Mouse (Mus musculus) G1E (cell line): ENCODE results near the gene Exosc8. TPM values are rescaled to one million over a fixed set of nuclear protein-coding genes. Genes with fewer than 3 reads are reported as not detected.

Source experiments
- ATAC-seq: 2 replicates; pipeline ENCODE4 v1.8.0; 2016; ENCODE audit warnings: mild to moderate bottlenecking; ENCODE audit not compliant: insufficient number of reproducible peaks, poor library complexity, low FRiP score, severe bottlenecking; ENCODE audit errors: extremely low read depth
- DNase-seq: peaks from one replicate; pipeline ENCODE4 v3.0.0; 2012; ENCODE audit warnings: low spot score
- H3K27me3 ChIP-seq: 2 replicates; pipeline ENCODE4 v1.6.1; 2012; ENCODE audit warnings: mild to moderate bottlenecking, low read length, inconsistent platforms; ENCODE audit not compliant: insufficient read depth
- H3K36me3 ChIP-seq: replicated peaks from 2 replicates; pipeline ENCODE3; 2012; ENCODE audit warnings: mild to moderate bottlenecking, inconsistent platforms
- H3K4me1 ChIP-seq: 2 replicates; pipeline ENCODE4 v1.6.1; 2012; ENCODE audit warnings: low read depth, low read length, inconsistent platforms, mixed read lengths; ENCODE audit not compliant: insufficient read depth
- H3K4me3 ChIP-seq: 2 replicates; pipeline ENCODE4 v1.5.1; 2012; ENCODE audit warnings: low read depth, mild to moderate bottlenecking, inconsistent platforms, low read length, moderate library complexity, mixed read lengths
- H3K9me3 ChIP-seq: replicated peaks from 2 replicates; pipeline ENCODE4 v1.6.1; 2012; ENCODE audit warnings: inconsistent platforms
- CTCF ChIP-seq: IDR thresholded peaks from 2 replicates; pipeline ENCODE4 v1.5.1; 2012; ENCODE audit warnings: low read depth, low read length, inconsistent platforms, mixed read lengths
- GATA1 ChIP-seq: IDR thresholded peaks from 2 replicates; pipeline ENCODE4 v1.6.1; 2012; ENCODE audit warnings: borderline replicate concordance, low read length, inconsistent platforms, mixed read lengths
- GATA2 ChIP-seq: IDR thresholded peaks from 2 replicates; pipeline ENCODE4 v1.6.1; 2012; ENCODE audit warnings: low read depth, low read length, inconsistent platforms, borderline replicate concordance
- POLR2AphosphoS5 ChIP-seq: IDR thresholded peaks from 2 replicates; pipeline ENCODE4 v1.6.1; 2012; ENCODE audit warnings: low read depth, low read length, inconsistent platforms; ENCODE audit not compliant: insufficient replicate concordance
- TAL1 ChIP-seq: conservative IDR thresholded peaks from 2 replicates; pipeline ENCODE4 v1.6.1; 2012; ENCODE audit warnings: low read depth, low read length, inconsistent platforms, mixed read lengths
- polyA plus RNA-seq: library from polyadenylated mRNA; stranded (reverse); fragments of >175 nt; gene quantifications from 2 replicates; pipeline ENCODE4 v1.2.3, GENCODE M21; 2012
- total RNA-seq, 2 experiments: library from RNA; stranded (forward) in 1 of 2; stranded (reverse) in 1 of 2; fragments of 200-1000 nt in 1 of 2; fragments of >200 nt in 1 of 2; fragmentation: Nextera tagmentation in 1 of 2; gene quantifications; 2 replicates each; pipeline ENCODE4 v1.2.3; 2014 to 2017

Gene Exosc8
- total and polyA plus RNA-seq, 3 experiments: 57.9 to 274 (median 207) TPM

DNA sequence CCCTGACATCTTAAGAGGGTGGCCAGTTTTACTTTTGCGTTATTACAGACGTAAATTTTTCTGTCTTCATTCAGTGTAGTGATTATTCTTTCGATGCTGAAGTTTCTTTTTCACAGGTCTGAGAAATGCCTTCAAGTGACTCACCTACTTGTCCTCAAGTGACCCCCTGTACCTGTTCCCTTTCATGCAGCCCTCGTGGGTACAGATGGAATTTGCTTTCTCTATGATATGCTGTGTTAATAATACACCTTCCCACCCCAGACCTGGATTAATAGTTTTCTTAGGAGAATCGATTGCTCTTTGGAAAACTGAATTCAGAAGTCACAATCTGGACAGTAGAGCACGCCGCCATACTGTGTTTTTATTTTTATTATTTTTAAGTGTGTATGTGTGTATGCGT is 2.1 kb upstream of the Exosc8 start:
- Histone ChIP-seq H3K4me1 (peaks cover 23% of the 10 kb centered on the region), H3K9me3 (no peaks in the 10 kb centered on the region), H3K27me3 (no peaks in the 10 kb centered on the region), H3K4me3 (no peak overlapping the region), H3K36me3 (peaks cover 59% of the 10 kb centered on the region)
- ATAC-seq: no peak
- TF ChIP-seq TAL1: no peak
- no peak for TF ChIP-seq GATA2
- no peak for TF ChIP-seq GATA1
- no peak for TF ChIP-seq CTCF
- no peak for TF ChIP-seq POLR2AphosphoS5
- no peak for DNase-seq

- ATAC-seq: peak; percentile 29; the same call in 1 of the 2 replicates
- Histone ChIP-seq H3K4me3 (peak overlapping the region; percentile 98), H3K27me3 (no peaks in the 10 kb centered on the region), H3K36me3 (peaks cover 59% of the 10 kb centered on the region), H3K4me1 (peaks cover 30% of the 10 kb centered on the region), H3K9me3 (no peaks in the 10 kb centered on the region)
- TF ChIP-seq GATA2 (no peak), CTCF (no peak)
- DNase-seq: peak; percentile 39
Measured at GRCm38 (mm10) chr3:54736101-54736927, 1.1 kb upstream of the Exosc8 start.

- H3K4me1 ChIP-seq: peaks cover 38% of the 10 kb centered on the region
- H3K36me3 ChIP-seq: peaks cover 63% of the 10 kb centered on the region
- peak; percentile 95 for DNase-seq
Measured at GRCm38 (mm10) chr3:54734411-54735246, 564 bp downstream of the Exosc8 start.

GRCm38 (mm10) chr3:54732371-54732770 is 2.8 kb downstream of the Exosc8 start:
- Histone ChIP-seq H3K36me3 (peaks cover 64% of the 10 kb centered on the region), H3K4me1 (peaks cover 41% of the 10 kb centered on the region), H3K4me3 (no peak overlapping the region; the same call in 1 of the 2 replicates), H3K9me3 (no peaks in the 10 kb centered on the region), H3K27me3 (no peaks in the 10 kb centered on the region)
- no peak for TF ChIP-seq POLR2AphosphoS5
- TF ChIP-seq TAL1: no peak
- ATAC-seq (no peak), DNase-seq (no peak)

More at GRCm38 (mm10) chr3:54734411-54735246, 564 bp downstream of the Exosc8 start:
- peak; percentile 51 for ATAC-seq
- H3K4me3 ChIP-seq: peak overlapping the region; percentile 98
- H3K27me3 ChIP-seq: no peaks in the 10 kb centered on the region
- TF ChIP-seq TAL1 (no peak), CTCF (no peak), POLR2AphosphoS5 (no peak), GATA2 (no peak), GATA1 (no peak)
- H3K9me3 ChIP-seq: no peaks in the 10 kb centered on the region

DNA sequence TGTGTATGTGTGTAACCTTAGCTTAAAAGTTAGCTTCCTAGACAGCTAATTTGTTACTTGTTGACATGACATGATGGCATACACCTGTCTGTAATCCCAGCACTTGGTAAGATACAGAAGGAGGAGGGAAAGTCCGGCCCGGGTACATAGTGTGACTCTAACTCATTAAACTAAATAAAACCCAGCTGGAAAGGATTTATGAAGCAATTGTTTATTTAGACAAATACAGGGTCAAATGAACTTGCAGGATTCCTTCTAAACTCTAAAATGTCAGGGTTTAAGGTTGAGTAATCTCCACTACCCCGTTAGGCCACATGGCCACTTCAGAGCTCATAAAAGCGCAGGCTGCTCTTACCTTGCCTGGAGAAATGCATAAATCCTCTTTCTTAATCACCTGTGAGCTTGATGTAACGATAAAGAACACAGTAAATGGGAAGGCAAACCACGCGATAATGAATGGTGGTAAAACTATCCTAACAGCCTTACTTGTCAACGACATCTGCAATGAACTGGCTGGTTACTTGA is 3.5 kb downstream of the Exosc8 start:
- no peak for ATAC-seq
- peaks cover 69% of the 10 kb centered on the region for H3K36me3 ChIP-seq
- H3K4me3 ChIP-seq: no peak overlapping the region

GRCm38 (mm10) chr3:54728100-54728499 is 7.1 kb downstream of the Exosc8 start:
- no peak for ATAC-seq
- Histone ChIP-seq H3K36me3 (peaks cover 91% of the 10 kb centered on the region), H3K4me3 (no peak overlapping the region), H3K4me1 (peaks cover 41% of the 10 kb centered on the region), H3K27me3 (no peaks in the 10 kb centered on the region), H3K9me3 (no peaks in the 10 kb centered on the region)
- no peak for DNase-seq
- no peak for TF ChIP-seq TAL1
- no peak for TF ChIP-seq GATA2
- no peak for TF ChIP-seq POLR2AphosphoS5
- no peak for TF ChIP-seq CTCF

More for the DNA sequence above, 3.5 kb downstream of the Exosc8 start:
- no peaks in the 10 kb centered on the region for H3K27me3 ChIP-seq
- no peak for DNase-seq
- H3K4me1 ChIP-seq: peaks cover 40% of the 10 kb centered on the region
- H3K9me3 ChIP-seq: no peaks in the 10 kb centered on the region
- no peak for TF ChIP-seq TAL1
- no peak for TF ChIP-seq GATA1
- TF ChIP-seq CTCF: no peak
- no peak for TF ChIP-seq GATA2
- TF ChIP-seq POLR2AphosphoS5: no peak
